Mouse (Mus musculus): ENCODE data around the gene Gm45808.
"Not testable (repeated sequence)": the region's sequence is repeated elsewhere in the genome, so short reads cannot be mapped to it uniquely, and the experiment has no call there.

Gm45808 gene

GRCm38 (mm10) chr7:45470869-45471268 is 15.7 kb downstream of the Gm45808 start:
- peak; percentile 36 for DNase-seq (ENCODE audit: inconsistent ontology term)

GRCm38 (mm10) chr7:45467090-45467670 is 19.4 kb downstream of the Gm45808 start:
- DNase-seq (ENCODE audit: inconsistent ontology term): no peak

- DNase-seq (ENCODE audit: inconsistent ontology term): peak; percentile 97
These were observed 20.1 kb downstream of the Gm45808 start, which contains the start of gene Bax for GRCm38 (mm10) chr7:45466283-45467089. Bax (minus strand) TSS chr7:45466898.

- no peak for DNase-seq (ENCODE audit: inconsistent ontology term)
These were observed 21.1 kb downstream of the Gm45808 start for GRCm38 (mm10) chr7:45465549-45465948.

GRCm38 (mm10) chr7:45465112-45465511 is 21.5 kb downstream of the Gm45808 start:
- DNase-seq (ENCODE audit: inconsistent ontology term): no peak

GRCm38 (mm10) chr7:45463987-45464778 is 22.4 kb downstream of the Gm45808 start:
- no peak for DNase-seq (ENCODE audit: inconsistent ontology term)

GRCm38 (mm10) chr7:45462868-45463267 is 23.7 kb downstream of the Gm45808 start:
- DNase-seq (ENCODE audit: inconsistent ontology term): not testable (repeated sequence)

- no peak for DNase-seq (ENCODE audit: inconsistent ontology term)
These were observed 24.3 kb downstream of the Gm45808 start for GRCm38 (mm10) chr7:45462325-45462724.

- DNase-seq (ENCODE audit: inconsistent ontology term): no peak
These were observed 24.8 kb downstream of the Gm45808 start for GRCm38 (mm10) chr7:45461781-45462180.

- no peak for DNase-seq (ENCODE audit: inconsistent ontology term)
These were observed 25.3 kb downstream of the Gm45808 start for GRCm38 (mm10) chr7:45461326-45461725.

- peak; percentile 96 for DNase-seq (ENCODE audit: inconsistent ontology term)
These were observed 25.7 kb downstream of the Gm45808 start for GRCm38 (mm10) chr7:45460860-45461314.

- no peak for DNase-seq (ENCODE audit: inconsistent ontology term)
These were observed 26.2 kb downstream of the Gm45808 start for GRCm38 (mm10) chr7:45460377-45460776.

- DNase-seq (ENCODE audit: inconsistent ontology term): peak; percentile 99
These were observed 27.0 kb downstream of the Gm45808 start, which contains the start of gene Ftl1 for GRCm38 (mm10) chr7:45459564-45460140. Ftl1 (minus strand) TSS chr7:45459884.

- DNase-seq (ENCODE audit: inconsistent ontology term): peak; percentile 91
These were observed 27.7 kb downstream of the Gm45808 start for GRCm38 (mm10) chr7:45458748-45459563.

- DNase-seq (ENCODE audit: inconsistent ontology term): peak; percentile 50
These were observed 29.2 kb downstream of the Gm45808 start for GRCm38 (mm10) chr7:45457204-45458060.

- DNase-seq (ENCODE audit: inconsistent ontology term): no peak
These were observed 29.8 kb downstream of the Gm45808 start for GRCm38 (mm10) chr7:45456721-45457203.

GRCm38 (mm10) chr7:45455932-45456696 is 30.5 kb downstream of the Gm45808 start:
- DNase-seq (ENCODE audit: inconsistent ontology term): no peak

GRCm38 (mm10) chr7:45454971-45455370 is 31.6 kb downstream of the Gm45808 start:
- DNase-seq (ENCODE audit: inconsistent ontology term): no peak
